7 mouse cellular contexts compared by ENCODE assay signal in genomic region chr4:117304239-117305025, GRCm38 (mm10). TPM values are rescaled to one million over a fixed set of nuclear protein-coding genes. Genes with fewer than 3 reads are reported as not detected.
DNase-seq lines count a peak whose midpoint lies in the region; ATAC-seq lines count a peak whose summit lies in the region.

No protein-coding gene starts in this region.

- H3K9me3 ChIP-seq in forebrain, embryonic 15.5 days: no peaks in the 10 kb centered on the region
- H3K9me3 ChIP-seq in liver, embryonic 15.5 days (replicated peaks): no peaks in the 10 kb centered on the region; the same call in 1 of the 2 replicates

- H3K4me1 ChIP-seq in forebrain, embryonic 15.5 days: peaks cover 12% of the 10 kb centered on the region
- H3K4me1 ChIP-seq in liver, embryonic 15.5 days (replicated peaks): peaks cover 11% of the 10 kb centered on the region

- H3K4me2 ChIP-seq in forebrain, embryonic 15.5 days (replicated peaks): peak overlapping the region; percentile 71
- peak overlapping the region; percentile 63 for H3K4me2 ChIP-seq in liver, embryonic 15.5 days

- peak overlapping the region; percentile 41 for H3K4me3 ChIP-seq in forebrain, embryonic 15.5 days
- peak overlapping the region; percentile 47 for H3K4me3 ChIP-seq in liver, embryonic 15.5 days (replicated peaks)

- peak overlapping the region; percentile 38 for H3K9ac ChIP-seq in forebrain, embryonic 15.5 days (replicated peaks)
- no peak overlapping the region for H3K9ac ChIP-seq in liver, embryonic 15.5 days

- peak; percentile 23 for DNase-seq in ovary, postnatal 36 days (ENCODE audit: low spot score)
- DNase-seq in ovary, postnatal 10 days (ENCODE audit: low spot score): no peak
- no peak for DNase-seq in B cell, adult 2 months
- no peak for DNase-seq in gastrocnemius, adult 18-20 months (ENCODE audit: low spot score)
- DNase-seq in thymus, postnatal 14 days: no peak

- H3K27me3 ChIP-seq in forebrain, embryonic 15.5 days: peaks cover 48% of the 10 kb centered on the region
- peaks cover 89% of the 10 kb centered on the region for H3K27me3 ChIP-seq in liver, embryonic 15.5 days

- WGBS in forebrain, embryonic 15.5 days: 2% methylated on average over 54 of the region's 54 CpGs
- WGBS in liver, embryonic 15.5 days (ENCODE audit: insufficient replicate concordance): 38% methylated on average over 54 of the region's 54 CpGs

- no peaks in the 10 kb centered on the region for H3K36me3 ChIP-seq in forebrain, embryonic 15.5 days
- H3K36me3 ChIP-seq in liver, embryonic 15.5 days (replicated peaks): no peaks in the 10 kb centered on the region

- H3K27ac ChIP-seq in forebrain, embryonic 15.5 days (replicated peaks): no peak overlapping the region
- H3K27ac ChIP-seq in liver, embryonic 15.5 days (replicated peaks): no peak overlapping the region

- ATAC-seq in forebrain, embryonic 15.5 days (replicated peaks): 0 out of 2 replicates have a peak, but pooled peaks have one; percentile 38
- 0 out of 2 replicates have a peak, but pooled peaks have one; percentile 14 for ATAC-seq in liver, embryonic 15.5 days (ENCODE audit: insufficient read depth)

RNA-seq across cellular contexts. Expression of gene Armh1, which starts 52.5 kb away (rescaled TPM):
- 0.92 and 1.8 TPM in 2 replicates for polyA plus RNA-seq in forebrain, embryonic 15.5 days (2015; fragmentation: Nextera tagmentation; extraction: Ambion mirVana)
- polyA plus RNA-seq in liver, embryonic 15.5 days (2015; fragmentation: Nextera tagmentation; extraction: Ambion mirVana): 0.12 TPM in 1 of 2 replicates, not detected in the other
- not detected for total RNA-seq in gastrocnemius, adult 18-20 months (2021)

RNA-seq across cellular contexts. Expression of gene Tmem53, which starts 52.7 kb away (rescaled TPM):
- polyA plus RNA-seq in forebrain, embryonic 15.5 days (2015; fragmentation: Nextera tagmentation; extraction: Ambion mirVana): 4.9 and 6.5 TPM in 2 replicates
- polyA plus RNA-seq in liver, embryonic 15.5 days (2015; fragmentation: Nextera tagmentation; extraction: Ambion mirVana): 6.7 and 9.9 TPM in 2 replicates
- total RNA-seq in gastrocnemius, adult 18-20 months (2021): 1 to 10 TPM; 4.5 to 6.9 TPM
